Mouse (Mus musculus): ENCODE measurements around the gene Wdr20.
"Not testable (repeated sequence)": the region's sequence is repeated elsewhere in the genome, so short reads cannot be mapped to it uniquely, and the experiment has no call there.

Gene Wdr20

DNA sequence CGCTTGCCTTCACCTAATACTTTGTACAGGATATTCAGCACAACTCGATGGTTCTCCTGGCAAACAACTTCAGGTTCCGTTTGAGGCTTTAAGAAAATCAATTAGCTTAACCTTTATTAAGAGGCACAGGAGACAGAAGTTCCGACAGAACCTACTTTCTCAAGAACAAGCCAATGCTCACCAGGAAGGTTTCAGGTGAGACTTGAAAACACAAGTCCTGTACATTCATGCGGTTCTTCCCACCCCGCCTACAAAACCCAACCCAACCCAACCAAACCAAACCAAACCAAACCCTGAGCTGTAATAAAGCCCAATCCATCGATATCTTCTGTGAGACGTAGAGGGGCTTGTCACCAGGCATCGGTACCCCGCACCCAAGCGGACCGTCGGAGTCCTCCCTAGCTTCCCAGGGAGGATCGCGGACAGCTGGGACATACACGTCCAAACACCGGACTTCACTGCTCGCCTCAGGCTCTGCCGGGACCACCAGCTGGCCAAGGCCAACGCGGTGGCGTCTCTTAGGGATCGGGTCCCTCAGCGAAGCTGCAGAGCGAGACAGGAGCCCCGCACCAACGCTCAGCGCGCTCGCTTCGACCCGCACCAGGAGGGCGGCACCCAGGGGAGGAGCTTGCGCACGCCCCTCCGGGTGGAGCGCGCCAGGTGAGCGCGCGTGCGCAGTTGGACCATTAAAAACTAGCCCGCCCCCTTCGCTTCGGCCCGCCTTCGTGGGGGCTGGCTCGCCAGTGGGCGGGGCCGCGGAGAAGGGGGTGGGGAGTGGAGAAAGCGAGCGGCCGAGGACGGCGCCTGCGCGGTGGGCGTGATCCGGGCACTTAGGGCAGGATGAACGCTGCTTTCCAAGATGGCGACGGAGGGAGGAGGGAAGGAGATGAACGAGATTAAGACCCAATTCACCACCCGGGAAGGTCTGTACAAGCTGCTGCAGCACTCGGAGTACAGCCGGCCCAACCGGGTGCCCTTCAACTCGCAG, at the start of gene Wdr20:
Gene Wdr20, plus strand, starts transcription at position 775 of the 988 bp plus-strand sequence.
- DNase-seq = peak; percentile 99

DNA sequence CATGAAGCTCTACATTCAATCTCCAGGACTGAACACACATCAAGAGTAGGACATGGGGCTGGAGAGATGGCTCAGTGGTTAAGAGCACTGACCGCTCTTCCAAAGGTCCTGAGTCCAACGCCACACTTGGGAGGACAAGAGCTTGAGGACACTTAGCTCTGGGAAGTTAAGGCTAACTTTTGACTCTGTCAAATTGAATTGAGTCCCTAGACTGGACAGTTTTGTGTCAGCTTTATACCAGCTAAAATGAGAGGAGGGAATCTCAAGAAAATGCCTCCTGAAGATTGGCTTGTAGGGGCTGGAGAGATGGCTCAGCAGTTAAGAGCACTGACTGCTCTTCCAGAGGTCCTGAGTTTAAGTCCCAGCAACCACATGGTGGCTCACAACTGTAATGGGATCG, 48.8 kb upstream of the Wdr20 start:
- not testable (repeated sequence) for DNase-seq

DNA sequence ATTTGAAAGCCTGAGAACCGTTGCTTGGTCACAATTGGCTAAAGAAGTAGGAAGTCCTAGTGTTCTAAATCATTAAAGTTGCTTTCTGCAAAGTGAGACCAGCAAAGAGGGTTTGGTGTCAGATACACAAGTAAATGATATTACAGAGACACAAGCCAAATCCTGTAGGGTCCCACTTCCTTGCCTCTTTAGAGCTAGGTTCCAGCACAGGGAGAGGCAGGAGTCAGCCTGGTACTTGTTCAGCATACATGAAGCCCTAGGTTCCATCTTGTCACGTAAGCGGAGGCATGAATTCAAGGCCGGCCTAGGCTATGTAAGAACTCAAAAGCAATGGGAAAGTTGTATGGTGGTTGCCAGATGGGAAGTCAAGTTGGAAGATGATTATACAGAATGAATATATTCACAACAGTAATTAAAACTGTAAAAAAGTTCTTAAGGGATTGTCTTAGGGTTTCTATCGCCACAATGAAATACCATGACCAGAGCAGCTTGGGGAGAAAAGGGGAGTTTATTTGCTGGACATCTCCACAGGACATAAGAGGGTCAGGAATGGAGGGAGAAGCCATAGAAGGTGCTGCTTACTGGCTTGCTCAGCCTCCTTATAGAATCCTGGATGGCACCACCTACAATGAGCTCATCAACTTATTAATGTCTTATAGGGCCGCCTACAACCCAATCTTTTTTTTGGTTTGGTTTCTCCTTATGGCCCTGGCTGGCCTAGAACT, 47.7 kb upstream of the Wdr20 start:
- DNase-seq = no peak

DNA sequence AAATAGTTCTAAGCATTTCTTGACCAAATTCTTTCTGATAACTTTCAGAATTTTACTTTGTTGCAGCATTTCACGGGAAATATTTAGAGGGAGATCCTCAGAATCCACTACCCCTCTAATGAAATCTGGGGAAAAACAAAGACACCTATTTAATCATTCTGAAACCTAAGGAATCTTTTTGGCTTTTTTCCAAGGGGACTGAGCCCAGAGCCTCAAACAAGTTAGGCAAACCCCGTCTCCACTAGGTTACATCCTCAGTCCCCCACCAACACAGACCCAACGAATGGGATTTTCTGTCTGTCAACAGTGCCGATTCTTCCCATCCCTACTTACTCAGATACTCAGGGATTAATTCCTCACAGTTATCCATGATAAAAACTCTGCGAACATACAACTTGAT, 44.4 kb upstream of the Wdr20 start:
- DNase-seq = not testable (repeated sequence)

DNA sequence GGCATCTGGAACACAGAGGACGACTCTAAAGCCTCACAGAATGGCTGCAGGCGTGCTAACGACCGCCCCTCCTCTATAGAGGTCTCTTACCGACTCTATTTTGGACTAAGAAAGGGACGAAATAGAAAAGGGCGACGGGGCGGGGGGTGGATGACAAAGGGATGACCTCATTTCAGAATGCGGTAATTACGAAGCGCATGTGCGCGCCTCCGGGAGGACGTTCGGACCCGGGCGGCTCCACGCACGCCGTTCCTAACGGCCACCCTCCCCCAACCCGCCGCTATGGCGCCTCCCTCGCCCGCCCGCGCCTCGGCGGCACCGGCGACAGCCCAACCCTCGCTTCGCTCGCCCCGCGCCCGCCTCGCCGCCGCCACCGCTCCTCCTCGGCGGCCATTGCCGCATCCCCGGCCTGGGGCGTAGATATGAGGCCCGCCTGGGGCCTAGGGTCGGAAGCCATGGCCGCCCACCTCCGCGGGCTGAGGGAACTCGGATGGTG, 42.0 kb upstream of the Wdr20 start:
- DNase-seq = peak; percentile 72

DNA sequence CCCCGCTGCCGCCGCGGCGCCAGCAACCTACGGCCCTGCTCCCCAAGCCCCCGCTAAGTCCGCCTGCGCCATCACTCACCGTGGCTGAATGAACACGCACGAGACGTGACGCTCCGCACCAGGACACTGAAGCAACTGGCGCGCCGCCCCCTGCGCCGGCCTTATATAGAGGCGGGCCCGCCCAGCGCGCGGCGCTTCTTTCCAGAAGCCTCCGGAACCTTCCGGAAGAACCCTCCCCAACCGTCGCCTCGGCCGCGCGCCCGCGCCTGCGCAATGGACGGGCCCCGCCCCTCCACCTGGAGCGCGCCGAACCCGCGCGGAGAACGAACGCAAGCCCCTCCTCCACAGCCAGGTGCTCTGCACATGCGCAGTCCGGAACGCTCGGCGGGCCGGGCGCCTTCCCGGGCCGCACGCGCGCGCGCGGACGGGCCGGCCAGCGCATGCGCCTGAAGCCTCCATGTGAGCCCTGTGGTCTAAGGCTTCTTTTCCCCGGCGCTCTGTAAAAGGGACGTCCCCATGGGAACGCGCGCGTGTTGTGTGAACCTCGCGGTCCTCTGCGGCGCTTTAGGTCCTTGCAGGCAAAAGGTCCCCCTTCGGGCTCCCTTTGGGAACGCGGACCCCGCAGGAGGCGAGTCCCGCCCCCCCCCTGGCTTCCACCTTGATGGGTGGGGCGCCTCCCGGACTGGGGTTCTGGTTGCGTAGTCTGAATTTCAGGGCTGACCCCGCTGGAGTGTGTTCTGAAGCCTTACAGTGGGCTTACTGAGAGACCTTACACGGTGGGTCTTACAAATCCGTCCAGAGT, 41.4 kb upstream of the Wdr20 start:
- peak; percentile 99 for DNase-seq

DNA sequence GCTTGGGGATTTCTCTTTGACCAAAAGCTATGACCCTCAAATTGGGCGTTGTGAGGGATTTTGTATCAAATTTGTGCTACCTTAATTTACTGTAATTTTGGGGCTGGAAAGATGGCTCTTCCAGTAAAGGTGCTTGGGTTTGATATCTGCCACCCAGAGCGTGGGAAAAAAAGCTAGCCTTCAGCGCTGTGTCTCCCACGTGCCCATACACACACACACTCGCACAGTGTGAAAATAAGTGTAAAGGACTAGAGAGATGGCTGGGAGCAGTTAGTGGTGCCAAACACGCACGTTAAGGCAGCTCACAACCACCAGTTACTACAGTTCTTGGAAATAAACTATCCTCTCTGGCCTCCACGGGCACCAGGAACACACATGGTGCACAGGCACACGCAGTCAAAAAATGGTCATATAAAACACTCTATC, 40.8 kb upstream of the Wdr20 start:
- DNase-seq = no peak

DNA sequence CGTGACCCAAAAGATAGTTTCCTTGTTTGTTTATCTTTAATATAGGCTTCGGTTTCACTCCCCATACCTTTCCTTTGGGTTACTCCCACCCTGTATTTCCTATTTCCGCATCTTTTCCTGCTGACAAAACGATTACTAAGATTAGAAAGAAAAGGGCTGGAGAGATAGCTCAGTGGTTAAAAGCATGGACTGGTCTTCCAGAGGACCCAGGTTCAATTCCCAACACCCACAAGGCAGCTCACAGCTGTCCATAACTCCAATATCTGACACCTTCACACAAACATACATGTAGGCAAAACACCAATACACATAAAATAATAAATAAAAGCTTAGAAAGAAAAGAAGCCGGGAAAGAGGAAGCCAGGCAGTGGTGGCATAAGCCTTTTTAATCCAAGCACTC, 40.3 kb upstream of the Wdr20 start:
- no peak for DNase-seq

DNA sequence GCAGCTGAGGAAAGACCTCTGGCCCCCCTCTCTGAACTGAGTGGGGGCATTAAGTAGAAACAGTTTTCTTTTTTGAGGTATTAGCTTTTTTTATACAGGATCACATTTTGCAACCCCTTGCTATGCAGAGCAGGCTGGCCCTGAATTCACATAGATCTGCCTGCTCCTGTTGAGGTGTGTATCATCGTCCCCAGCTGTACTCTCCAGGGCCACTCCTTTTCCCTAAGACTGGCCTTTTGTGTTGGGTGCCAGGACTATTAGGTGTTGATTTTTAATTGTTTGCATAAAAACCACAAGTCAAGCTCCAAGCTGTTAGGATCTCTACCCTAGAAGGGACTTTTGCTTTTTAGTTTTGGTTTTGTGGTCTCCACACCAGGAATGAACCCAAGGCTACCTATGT, 39.7 kb upstream of the Wdr20 start:
- DNase-seq = no peak

DNA sequence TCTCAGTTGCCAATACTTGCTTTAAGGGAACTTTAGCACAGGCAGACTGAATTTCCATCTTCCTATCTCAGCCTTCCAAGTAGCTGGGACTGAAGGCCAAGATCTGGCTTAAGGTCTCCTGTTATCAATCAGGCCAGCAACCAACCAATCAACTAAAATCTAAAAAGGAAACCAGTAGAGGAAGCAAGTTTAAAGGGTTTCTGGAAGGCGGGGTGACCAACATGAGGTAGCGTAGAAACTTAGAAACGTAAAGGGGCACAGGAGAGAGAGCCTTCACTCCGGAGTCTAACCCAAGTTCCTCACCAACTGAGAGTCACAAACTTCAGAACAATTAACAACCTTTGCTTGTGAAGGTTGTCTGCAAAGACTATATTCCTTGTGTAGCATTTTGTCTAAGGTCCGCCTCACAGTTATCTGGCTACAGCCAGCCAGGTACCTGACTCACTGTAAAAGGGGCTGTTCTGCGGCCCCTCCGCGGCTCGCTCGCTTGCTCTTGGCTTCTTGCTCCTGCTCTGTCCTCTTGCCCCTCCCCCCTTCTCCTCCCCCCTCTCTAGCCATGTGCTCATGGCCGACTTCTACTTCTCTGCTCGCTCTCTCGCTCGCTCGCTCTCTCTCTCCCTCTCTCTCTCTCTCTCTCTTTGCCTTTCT, 39.1 kb upstream of the Wdr20 start:
- no peak for DNase-seq

DNA sequence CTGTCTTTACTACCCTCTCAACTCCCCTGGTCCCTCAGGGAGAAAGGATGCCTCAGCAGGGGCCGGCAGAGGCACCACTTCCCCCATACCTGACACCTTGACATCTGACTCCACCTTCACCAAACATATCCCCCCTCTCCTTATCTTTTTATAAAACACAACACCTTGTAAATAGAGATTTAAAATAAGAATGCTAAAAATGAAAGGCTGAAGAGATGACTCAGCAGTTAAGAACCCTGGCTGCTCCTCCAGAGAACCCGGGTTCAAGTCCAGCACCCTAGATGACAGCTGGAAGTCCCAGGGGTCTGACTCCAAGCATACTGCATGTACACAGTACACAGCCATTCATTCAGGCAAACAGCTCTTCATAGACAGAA, 38.6 kb upstream of the Wdr20 start:
- no peak for DNase-seq

DNA sequence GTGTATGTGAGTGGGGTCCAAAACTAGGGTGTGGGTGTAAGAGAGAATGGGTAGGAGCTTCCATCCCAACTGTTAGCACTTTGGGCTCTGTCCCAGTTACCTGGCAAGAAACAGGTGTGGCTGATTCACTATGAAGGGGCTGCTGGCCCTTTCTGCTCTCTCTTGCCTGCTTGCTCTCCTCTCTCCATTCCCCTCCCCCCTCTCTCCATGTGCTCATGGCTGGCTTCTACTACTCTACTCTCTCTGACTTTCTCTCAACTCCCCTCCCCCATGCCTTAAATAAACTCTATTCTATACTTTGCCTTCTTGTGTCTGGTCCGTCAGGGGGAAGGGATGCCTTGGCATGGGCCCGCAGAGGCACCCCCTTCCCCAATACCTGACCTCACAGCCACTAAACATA, 37.0 kb upstream of the Wdr20 start:
- DNase-seq = no peak

DNA sequence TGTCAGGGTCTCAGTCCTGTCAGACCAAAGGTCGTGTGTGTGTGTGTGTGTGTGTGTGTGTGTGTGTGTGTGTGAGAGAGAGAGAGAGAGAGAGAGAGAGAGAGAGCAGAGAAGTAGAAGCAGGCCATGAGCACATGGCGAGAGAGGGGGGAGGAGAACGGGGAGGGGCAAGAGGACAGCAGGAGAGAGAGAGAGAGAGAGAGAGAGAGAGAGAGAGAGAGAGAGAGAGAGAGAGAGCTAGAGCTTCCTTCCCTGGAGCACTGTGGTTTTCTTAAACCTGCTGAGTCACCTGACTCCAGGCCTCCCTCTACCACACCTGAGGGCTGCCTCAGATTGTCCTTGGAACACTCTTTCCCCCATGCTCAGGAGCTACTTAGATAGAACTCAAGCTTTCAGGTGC, 36.4 kb upstream of the Wdr20 start:
- DNase-seq = peak; percentile 57

DNA sequence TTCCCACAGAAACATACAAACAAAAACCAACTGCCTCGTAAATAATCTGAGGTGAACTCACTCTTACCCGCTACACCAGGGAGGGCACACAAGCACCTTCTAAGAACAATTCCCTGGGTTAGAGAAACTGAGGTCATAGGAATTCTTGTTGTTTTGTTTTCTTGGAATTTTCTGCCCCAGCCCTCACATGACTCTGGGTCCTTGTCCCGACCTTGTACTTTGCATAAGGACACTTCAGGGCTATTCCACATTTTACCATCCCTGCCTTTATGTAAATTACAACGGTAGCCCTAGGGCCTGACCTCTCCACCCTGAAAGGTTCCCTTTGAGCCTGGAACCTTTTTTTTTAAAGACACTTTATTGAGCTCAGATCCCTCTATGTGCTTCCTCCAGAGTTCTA, 35.2 kb upstream of the Wdr20 start, which contains the start of gene Hsp90aa1:
Gene Hsp90aa1, minus strand, starts transcription at position 173 of the 400 bp plus-strand sequence.
- DNase-seq = no peak

DNA sequence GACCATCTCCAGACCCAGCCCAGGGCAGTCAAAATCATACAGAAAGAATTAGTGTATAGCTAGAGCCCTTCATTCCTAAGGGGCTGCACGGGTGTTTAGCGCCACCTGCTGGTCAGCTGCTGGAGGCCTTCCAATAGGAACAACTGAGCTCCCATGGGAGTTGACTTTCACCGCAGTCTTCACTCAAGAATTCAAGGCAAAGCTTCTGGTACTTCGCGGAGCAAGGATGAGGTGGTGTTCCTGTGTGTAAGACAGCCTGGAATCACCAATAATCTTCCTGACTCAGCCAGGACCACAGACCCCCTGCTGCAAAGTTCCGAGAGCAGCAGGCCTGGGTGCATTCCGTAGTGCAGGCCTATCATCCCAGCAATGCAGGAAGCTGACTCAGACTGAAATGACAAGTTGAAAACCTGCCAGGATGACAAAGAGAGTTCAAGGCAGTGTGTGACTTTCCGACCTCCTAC, 34.7 kb upstream of the Wdr20 start:
- peak; percentile 94 for DNase-seq

DNA sequence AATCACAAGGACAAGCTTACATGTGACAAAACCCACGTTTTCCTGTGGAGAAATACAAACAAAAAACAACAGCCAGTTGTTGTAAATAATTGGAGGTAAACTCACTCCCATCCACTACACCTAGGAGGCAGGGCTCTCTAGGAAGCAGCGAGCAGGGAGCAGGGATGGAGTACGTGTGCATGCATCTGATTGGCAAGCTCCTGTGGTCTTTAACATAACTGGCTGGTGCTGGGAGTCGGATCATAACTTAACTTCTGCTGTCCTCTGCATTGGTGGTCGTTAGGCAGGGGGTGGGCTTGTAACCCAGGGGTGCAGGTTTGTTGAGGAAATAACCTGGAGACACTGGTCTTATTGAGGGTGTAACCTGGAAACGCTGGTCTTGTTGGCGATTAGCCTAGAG, 34.1 kb upstream of the Wdr20 start:
- no peak for DNase-seq

DNA sequence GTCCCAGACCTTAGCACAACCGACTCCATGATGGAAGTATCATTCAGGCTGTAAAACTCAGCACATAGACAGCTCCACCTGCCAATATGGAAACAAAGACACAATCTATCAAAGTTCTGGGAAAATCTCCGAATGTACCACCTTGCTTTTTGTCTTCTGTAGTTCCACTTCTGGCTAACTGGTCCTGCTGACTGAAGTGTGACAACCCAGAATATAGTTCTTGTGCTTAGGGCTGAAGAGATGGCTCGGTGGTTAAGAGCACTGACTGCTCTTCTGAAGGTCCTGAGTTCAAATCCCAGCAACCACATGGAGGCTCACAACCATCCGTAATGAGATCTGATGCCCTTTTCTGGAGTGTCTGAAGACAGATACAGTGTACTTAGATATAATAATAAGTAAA, 32.3 kb upstream of the Wdr20 start:
- not testable (repeated sequence) for DNase-seq

DNA sequence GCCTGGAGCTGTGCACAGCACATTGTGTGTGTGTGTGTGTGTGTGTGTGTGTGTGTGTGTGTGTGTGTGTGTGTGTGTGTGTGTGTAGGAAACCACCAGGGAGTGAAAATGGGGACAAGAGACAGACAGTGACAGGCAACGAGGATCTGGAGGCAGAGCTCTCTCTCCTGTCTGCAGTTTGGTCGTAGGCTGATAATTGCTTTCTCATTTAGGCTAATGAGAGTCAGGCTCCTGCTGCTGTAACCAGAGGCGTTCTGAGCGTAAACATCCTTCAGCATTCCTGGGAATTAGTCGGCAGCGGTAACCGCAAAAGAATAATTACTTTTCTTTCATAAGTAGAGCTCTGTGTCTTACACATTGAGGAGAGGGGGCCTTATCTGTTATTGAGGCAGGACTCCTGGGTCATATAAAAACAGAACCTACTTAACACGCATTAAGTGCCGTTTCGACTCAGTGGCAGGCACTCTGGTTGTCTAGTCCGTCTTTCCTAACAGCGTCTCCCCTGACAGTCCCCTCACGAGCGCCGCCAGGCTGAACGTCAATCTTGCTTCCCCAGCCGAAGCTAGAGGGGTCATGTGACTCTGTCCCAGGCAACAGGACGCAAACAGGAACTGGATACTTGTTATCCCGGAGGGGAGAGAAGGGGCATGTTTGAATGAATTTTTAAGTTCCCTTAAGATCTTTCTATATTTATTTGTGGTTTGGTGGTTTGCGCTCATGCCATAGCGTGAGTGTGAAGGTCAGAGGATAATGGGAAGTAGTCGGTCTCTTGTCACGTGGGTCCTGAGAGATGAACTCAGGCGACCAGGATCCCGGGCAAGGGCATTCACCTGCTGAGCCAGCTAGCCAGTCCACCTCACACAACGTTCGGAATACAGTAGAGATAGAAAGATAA, 31.2 kb upstream of the Wdr20 start:
- DNase-seq = peak; percentile 73

DNA sequence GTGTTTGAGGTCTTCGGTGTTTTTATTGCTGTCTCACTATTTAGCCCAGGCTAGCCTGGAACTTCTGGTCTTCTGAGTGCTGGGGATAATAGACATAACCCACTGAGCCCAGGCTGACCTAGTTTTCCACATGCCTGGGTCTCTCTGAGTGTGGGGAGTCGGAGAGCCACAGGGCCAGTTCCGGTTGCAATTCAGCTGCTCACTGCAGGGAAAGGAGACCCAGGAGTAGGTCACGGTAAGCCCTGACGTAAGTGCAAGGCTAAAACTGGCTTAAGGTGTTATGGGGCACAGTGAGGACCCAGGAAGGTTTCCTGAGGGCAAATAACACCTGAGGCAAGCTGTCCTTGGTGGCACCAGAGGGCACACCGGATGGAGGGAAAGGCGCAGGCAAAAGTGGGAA, 30.3 kb upstream of the Wdr20 start:
- no peak for DNase-seq

DNA sequence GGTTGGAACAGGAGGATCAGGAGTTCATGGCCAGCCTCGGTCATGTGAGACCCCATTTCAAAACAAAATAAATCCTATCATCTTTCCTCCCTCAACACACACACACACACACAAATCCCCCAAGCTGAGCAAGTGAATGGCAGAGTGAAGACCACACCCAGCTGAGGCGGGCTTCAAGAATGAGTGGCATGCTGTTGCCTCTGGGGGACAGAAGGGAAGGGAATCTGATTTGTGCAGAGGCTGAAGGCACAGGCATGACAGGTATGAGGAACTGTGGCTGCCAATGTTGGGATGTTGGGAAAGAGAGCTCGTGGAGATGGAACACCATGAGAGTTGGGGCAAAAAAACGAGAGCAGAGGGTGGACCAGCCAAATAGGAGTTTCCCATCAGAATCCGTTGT, 26.5 kb upstream of the Wdr20 start:
- no peak for DNase-seq

DNA sequence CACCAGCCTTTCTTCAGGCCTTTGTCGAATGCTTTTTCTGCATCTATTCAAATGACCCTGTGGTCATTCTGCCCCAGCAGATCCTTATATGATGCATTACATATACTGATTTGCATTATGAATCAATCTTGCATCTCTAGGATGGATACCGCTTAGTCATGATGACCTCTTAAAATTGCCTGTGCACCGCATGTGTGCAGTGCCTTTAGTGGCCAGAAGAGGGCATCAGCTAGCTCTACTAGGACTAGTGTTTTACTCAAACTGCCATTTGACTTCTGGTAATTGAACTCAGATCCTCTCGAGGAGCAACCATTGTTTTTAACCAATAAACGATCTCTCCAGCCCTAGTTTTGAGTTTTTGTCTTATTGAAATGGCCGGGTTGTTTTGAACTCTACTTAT, 24.0 kb upstream of the Wdr20 start:
- DNase-seq = no peak
